Mouse (Mus musculus) cerebellum, adult 18-20 months (tissue): ENCODE results near the gene Mras.

Source experiments
- DNase-seq, 2 experiments: peaks; one replicate each; pipeline ENCODE4 v3.0.0; 2021

Mras gene

GRCm38 (mm10) chr9:99437031-99437764 lies at the start of gene Mras:
Gene Mras, minus strand, starts transcription at chr9:99437381.
- peak in 1 of 2 experiments; percentile 26 for DNase-seq

GRCm38 (mm10) chr9:99485144-99485543 lies 48.0 kb upstream of the Mras start:
- no peak for DNase-seq

GRCm38 (mm10) chr9:99484632-99485031 lies 47.5 kb upstream of the Mras start:
- no peak for DNase-seq

DNA sequence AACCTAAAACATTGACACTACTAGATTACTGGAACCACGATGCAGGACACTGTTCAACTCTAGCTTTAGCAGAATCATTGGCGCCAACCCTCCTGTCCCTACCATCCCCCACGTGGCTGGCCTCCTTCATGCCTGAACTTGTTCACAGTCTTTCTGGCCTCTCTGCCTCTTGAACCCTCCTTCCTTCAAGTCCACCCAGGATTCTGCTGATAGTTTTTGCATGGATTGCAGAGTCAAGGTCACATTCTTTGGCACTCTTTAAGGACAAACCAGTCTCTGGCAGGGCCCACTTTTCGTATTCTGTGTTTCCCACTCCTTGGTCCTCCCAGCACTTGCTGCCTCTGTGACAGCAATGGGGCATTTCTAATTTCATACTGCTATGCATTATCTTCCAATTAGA lies 46.0 kb upstream of the Mras start:
- DNase-seq: no peak

- peak; percentile 69 to 76 for DNase-seq
Measured at GRCm38 (mm10) chr9:99480764-99481163, 43.6 kb upstream of the Mras start.

DNA sequence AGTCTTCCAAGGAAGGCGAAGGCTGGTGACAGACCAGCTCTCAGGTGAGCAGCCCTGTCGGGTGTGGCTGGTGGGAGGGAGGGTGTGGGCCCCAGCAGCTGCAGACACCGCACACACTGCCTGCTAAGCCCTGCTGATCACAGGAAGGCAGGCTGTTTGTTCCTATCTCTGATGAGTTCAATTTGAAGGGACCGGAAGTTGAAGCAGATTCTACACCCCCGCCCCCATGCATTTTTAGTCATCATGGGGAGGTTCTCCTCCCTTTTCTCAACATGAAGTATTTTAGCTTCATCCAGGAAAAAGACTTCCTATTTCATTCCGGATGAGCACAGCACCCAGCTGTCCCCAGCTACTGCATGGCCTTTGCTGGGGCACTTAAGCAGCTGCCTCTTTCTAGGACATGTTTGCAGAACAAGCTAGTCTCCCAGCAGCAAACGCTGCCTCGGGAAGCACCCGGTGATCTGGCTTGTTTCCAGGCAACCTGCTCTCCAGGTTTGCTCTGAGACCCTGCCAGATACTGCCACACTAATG lies 42.1 kb upstream of the Mras start:
- peak; percentile 44 to 52 for DNase-seq

GRCm38 (mm10) chr9:99471334-99471733 lies 34.2 kb upstream of the Mras start:
- no peak for DNase-seq

DNA sequence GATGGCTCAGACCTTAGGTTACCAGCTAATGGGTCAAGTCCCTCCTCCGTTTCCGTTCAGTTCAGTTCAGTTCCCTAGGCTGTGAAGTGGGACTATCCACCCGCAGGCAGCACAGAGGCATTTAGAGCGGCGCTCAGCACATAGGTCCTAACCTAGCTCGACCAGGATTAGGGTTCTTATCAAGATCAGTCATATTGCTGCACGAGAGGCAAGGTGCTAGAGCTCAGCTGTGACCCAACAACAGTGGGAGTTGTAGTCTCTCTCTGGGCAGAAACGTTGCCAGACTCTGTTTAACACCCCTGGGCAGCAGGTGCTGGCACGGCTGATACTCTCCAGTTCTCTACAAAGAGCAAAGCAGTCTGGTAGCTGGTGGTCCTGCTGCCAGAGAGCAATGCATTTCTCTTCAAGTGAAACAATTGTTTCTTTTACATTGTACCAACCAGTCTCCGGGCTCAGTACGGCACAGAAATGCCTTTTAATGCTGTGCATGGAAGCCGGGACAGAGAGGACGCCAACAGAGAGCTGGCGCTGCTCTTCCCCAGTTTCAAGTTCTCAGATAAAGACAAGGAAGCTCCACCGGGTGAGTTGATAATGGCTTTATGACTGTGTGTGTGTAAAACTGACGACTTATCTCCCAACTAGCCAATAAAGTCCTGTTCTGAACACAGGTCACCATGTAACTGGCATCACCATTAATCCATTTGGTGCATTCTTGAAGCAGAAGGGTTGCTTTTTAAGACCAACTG lies 33.3 kb upstream of the Mras start:
- DNase-seq: peak; percentile 15 to 23

DNA sequence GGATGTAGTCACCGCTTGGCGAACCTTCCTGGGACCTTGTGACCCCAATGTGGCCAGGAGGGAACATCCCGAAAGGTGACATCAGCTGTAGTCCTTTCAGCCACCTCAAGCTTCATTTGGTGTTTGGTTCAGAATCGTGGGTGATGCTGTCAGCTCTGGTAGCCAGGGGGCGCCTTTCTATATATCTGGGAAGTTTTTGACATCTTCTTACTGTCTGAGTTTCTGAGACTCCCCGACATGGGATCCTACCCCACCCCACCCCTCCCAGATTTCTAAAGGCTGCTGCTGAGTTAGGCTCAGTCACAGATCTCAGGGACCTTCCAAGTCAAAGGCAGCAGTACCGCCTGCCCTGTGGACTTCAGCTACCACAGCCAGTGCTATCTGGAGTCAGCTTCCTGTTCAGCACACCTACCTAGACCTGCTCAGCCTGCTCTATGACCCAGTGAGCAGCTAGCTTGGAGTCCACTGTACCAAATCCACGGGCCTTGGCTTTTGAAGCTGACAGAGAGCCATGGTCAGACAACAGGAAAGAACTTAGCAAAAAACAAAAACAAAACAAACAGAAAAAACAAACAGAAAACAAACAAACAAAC lies 32.6 kb upstream of the Mras start:
- DNase-seq: no peak

GRCm38 (mm10) chr9:99468572-99468971 lies 31.4 kb upstream of the Mras start:
- no peak for DNase-seq

DNA sequence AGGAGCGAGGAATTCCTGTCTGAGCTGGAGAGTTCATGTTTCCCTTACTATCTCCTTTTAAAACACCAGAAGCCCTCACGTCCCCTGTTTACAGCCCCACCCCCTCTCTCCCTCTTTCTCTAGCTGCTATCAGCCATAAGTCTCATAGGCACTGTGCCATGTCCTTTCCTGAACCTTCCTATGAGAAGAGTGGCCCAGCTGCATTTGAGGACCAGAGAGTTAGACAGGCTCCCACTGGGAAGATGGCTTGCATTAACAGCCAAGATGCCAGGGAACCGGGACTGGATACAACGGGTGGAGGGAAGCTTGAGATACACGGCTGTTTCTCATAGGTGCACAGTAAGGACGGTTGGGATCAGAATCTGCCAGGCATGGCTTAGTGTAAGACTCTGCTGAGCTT lies 27.7 kb upstream of the Mras start:
- no peak for DNase-seq

DNA sequence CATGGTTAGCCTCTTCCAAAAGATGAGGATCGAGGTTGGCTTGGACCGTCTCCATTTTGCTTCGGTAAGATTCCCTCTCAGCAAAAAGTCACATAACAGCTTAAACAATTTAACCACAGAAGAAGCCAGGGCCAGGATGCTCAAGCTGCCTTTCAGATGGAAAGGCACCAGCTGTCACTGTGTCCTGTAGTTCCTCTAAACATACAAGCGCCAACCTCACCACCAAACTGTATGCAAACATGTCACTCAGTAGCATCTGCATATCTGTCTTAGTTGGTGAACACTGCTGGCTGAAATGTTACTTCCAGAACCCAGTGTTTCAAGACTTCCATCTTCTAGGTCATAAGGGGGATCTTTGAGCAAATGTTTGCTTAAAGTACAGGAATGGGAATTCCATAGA lies 22.5 kb upstream of the Mras start:
- DNase-seq: no peak

- DNase-seq: peak; percentile 69 to 73
Measured at GRCm38 (mm10) chr9:99458529-99459208, 21.5 kb upstream of the Mras start.

DNA sequence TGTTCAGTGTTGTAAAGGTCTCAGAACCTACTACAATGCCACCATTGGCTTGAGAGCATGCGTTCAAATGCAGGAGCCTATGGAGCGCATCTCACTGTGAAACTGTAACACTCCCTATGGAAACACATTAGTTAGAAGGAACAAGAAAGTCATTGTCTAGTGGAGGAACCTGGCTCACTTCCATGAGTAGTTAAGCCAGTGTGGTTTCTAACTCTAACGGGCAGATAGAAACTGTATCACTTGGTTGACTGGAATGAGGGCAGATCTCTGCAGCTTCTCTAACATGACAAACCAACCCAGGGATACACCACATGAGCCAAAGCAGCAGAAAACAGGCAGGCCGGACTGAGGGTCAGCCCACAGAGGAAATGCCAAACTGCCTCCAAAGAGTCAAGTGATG lies 17.0 kb upstream of the Mras start:
- DNase-seq: no peak

DNA sequence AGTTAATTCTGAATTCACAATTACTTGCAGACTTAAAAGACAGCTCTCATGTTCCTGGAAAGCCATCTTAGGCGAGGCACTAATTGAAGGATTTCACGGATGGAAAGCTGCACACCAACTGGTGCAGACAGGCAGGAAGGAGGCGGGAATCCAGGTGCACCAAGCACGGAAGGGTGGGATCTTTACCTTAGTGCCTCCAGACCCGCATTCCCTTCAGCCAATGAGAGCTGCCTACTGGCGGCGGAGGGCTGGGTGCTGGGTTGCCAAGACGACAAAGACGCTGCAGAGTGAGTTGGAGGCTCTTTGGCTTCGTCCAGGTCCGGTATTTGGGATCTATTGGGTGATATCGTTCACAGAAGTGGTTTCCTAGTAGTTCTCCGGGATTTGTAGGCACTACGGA lies 14.0 kb upstream of the Mras start, which contains the start of gene Nme9:
TSS of gene Nme9 (plus strand) at position 315 of the 400 bp plus-strand sequence.
- no peak for DNase-seq

DNA sequence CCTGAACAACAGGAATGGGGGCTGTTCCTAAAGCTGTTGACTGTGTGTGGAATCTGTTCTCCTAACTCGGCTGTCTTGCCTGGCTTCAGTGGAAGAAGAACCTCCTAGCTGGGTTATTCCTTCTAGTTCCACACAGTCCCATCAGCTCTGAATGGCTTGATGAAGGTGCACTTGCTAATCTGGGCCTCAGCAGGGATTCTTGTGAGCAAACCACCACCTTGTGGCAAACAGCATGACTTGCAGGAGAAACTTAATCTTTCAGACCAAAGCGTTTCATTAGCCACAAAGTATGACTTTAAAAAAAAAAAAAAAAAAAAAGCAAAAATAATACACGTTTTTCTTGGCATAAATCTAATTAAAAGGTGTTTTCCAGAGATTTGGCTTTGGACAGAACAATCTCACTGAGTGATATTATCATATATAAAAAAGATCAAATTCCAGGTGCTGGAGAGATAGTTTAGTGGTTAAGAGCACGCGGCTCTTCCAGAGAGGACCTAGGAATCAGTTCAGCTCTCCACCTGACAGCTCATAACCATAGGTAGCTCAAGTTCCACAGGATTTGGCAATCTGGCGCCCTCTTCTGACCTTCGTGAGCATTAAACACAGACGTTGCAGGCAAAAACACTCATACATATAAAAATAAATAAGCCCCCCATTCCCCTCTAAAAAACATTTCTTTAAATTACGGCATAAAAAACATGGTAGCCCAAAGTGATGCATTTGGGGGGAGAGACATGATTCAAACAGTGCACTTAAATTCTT lies 12.9 kb upstream of the Mras start:
- no peak for DNase-seq

- no peak for DNase-seq
Measured at GRCm38 (mm10) chr9:99447323-99447722, 10.1 kb upstream of the Mras start.

DNA sequence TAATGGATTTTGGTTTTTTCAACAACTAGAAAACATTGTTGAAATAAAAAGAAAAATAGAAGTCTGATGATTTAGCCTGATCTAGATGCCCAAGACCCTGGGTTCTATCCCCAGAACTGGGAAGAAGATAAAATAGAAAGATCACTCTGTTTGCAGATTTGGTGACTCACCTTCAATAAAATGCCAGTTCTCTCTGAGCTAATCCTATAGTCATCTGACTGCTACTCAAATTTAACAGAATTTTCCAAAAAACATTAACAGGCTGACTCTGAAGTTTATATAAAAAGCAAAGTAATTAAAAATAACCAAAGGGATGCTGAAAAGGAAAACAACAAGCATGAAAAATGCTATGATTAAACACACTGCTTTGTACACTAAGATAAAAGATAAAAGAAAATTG lies 9.1 kb upstream of the Mras start:
- DNase-seq: no peak

GRCm38 (mm10) chr9:99444590-99445178 lies 7.5 kb upstream of the Mras start:
- peak; percentile 26 to 37 for DNase-seq

DNA sequence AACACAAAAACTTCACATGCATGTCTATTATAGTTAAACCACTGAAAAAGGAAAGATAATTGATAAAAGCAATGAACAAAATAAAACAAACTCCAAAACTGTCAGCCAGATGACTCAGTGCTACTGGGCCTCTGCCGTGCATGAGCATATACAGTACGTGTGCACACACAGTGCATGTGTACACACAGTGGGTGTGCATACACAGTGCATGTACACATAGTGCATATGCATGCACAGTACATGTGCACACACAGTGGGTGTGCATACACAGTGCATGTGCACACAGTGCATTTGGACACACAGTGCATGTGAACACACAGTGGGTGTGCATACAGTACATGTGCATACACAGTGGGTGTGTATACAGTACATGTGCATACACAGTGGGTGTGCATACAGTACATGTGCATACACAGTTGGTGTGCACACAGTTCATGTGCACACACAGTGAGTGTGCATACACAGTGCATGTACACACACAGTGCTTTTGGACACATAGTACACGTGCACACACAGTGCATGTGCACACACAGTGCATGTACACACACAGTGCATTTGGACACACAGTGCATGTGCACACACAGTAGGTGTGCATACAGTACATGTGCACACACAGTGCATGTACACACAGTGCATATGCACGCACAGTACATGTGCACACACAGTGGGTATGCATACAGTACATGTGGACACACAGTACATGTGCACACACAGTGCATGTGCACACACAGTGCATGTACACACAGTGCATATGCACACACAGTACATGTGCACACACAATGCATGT lies 4.7 kb upstream of the Mras start:
- DNase-seq: no peak

DNA sequence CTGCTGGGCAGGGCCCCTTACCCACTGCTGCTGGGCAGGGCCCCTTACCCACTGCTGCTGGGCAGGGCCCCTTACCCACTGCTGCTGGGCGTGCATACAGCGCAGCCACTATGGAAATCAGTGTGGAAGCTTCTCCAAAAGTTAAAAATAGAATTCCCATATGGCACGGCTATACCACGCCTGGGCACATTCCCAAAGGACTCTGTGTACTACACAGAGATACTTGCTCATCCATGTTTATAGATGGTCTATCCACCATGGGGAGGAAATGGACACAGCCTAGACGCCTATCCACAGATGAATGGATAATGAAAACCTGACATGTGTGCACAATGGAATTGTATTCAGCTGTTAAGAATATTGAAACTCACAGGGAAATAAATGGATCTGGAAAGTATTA lies 3.8 kb upstream of the Mras start:
- DNase-seq: no peak
